Mouse (Mus musculus) megakaryocyte, embryonic 14.5 days (primary cell): ENCODE measurements at regions not wholly inside any gene's neighbourhood (a gene's known extent, or its start where the extent isn't known, plus 50 kb on each side); places are given as distances from the start of the nearest gene placed in this dataset.

Source experiments
- FLI1 ChIP-seq: IDR thresholded peaks from 2 replicates; pipeline ENCODE4 v1.6.1; 2012; ENCODE audit warnings: low read length, inconsistent platforms, mixed read lengths
- GATA1 ChIP-seq: IDR thresholded peaks from 3 replicates; pipeline ENCODE4 v1.6.1; 2012; ENCODE audit warnings: mixed read lengths, low read length, inconsistent platforms, borderline replicate concordance

DNA sequence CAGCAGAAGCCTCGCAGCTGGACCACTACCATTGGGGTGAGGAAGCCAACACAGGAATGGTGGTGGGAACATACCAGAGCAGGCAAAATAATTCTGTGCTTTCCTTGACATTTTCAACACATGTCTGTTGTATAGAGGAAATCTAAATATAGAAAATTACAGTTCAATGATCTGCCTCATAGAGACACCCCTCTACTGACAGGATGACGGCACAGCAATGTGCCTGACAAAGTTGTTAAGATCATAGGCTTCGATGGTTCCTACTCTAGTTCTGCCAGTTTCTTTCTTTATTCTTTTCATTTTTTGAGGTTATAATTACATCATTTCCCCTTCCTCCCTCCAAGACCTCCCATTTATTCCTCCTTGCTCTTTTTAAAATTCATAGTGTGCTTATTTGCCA, 101.4 kb upstream of the Ppp1r12a start:
- TF ChIP-seq GATA1 = no peak
- TF ChIP-seq FLI1 = no peak
